Mouse (Mus musculus) urinary bladder, postnatal 25 days (tissue): ENCODE measurements at regions not wholly inside any gene's neighbourhood (a gene's known extent, or its start where the extent isn't known, plus 50 kb on each side); places are given as distances from the start of the nearest gene placed in this dataset.

ENCODE experiments used
- DNase-seq: peaks from one replicate; pipeline ENCODE4 v3.0.0; 2022; ENCODE audit warnings: low spot score

DNA sequence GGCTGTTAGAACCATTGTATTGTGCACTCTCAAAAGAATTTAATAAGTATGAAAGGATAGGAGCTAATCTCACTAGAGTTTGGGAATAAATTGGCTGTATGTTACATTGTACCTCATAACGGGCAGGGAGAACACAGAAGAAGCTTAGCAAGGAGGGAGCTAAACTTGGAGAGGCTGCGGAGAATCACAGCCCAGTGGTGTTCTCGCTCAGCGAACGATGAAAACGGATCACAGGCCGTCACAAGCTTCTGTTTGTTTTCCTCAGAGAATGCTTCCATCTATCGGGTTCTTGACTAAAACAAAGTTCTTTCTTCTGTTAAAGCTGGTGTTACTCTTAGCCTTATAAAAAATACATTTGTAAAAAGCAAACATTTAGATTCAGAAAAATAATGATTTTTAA is 178.2 kb upstream of the Rnd3 start:
- DNase-seq: no peak

GRCm38 (mm10) chr2:51321676-51322075 is 172.8 kb upstream of the Rnd3 start:
- no peak for DNase-seq

DNA sequence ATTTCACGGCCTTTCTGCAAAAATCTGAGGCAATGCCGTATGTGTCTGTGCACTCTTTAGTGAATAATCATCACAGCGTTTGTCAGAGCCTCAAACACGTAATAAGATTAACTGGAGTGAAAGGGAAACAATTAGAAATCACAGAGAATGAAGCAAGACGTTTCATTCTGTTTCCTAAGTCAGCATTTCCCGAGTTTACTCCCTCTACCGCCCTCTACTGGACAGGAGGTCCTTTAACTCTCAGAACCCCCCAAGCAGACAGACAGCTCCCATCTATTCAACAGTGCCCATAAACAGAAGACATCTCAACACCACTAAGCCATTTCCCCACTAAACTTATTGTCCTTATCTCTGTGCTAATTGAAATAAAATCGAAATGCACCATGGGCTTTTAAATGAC is 167.5 kb upstream of the Rnd3 start:
- no peak for DNase-seq

DNA sequence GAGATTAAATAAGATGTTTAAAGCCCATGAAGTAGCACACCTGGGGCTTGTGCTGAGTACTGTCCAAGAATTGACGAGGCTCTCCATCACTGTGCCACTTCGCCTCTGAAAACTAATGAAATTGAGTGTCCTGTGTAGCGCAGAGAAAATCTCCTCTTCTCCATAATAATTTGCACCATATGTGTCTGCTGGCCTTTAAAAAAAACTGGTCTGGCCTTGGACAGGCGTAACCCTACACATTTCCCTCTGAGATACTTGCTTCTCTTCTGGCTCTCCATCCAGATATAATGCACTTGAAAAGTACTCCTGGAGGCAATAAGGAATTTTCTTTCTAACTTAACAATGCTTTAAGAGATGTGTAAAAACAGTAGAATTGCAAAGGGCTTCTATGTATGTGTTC is 164.5 kb upstream of the Rnd3 start:
- DNase-seq: no peak

GRCm38 (mm10) chr2:51306257-51306656 is 157.3 kb upstream of the Rnd3 start:
- DNase-seq: no peak

- peak; percentile 12 for DNase-seq
Observed at GRCm38 (mm10) chr2:51305411-51305810, 156.5 kb upstream of the Rnd3 start.

GRCm38 (mm10) chr2:51304694-51305093 is 155.8 kb upstream of the Rnd3 start:
- no peak for DNase-seq

- no peak for DNase-seq
Observed at GRCm38 (mm10) chr2:51290659-51291260, 141.8 kb upstream of the Rnd3 start.

- DNase-seq: no peak
Observed at GRCm38 (mm10) chr2:51288678-51289077, 139.8 kb upstream of the Rnd3 start.

- DNase-seq: no peak
Observed at GRCm38 (mm10) chr2:51285632-51286031, 136.7 kb upstream of the Rnd3 start.

- no peak for DNase-seq
Observed at GRCm38 (mm10) chr2:51284781-51285225, 135.9 kb upstream of the Rnd3 start.

- DNase-seq: no peak
Observed at GRCm38 (mm10) chr2:51279396-51280045, 130.6 kb upstream of the Rnd3 start.

DNA sequence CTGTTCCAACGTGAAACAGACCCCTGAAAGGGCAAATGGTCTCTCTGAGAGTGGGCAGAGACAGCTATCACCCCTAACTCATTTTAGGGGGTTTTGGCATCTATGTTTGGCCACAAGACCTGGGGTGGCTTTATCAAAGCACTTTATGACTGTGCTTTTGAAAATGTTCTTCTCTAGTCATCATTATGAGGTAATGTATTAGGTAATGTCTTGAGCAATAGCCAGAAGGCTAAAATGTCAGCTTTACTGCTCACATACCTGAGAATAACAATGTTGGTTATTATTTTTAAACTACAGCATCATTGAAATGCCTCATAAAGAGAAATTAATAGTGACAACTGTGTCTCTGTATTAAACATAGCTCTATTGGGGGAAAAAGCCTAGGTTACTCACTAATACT is 129.9 kb upstream of the Rnd3 start:
- DNase-seq: no peak

DNA sequence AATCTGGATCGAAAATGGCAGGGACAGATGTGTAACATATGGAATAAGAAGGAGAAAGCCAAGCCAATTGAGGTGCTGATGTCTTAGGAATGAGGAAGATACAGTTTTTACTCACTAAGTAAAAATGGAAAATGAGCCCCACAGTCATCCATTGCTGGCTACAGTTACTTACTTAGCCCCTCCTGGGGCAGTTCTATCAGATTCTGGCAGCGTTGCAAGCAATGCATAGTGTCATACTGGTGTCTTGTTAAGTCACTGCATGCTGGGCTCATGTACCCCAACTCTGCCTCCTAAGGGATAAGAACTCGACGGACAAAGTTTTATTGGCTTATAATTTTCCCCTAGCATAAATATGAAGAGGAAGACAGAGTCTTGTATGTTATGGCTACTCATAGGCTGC is 129.4 kb upstream of the Rnd3 start:
- no peak for DNase-seq

GRCm38 (mm10) chr2:51276591-51276990 is 127.7 kb upstream of the Rnd3 start:
- no peak for DNase-seq

- no peak for DNase-seq
Observed at GRCm38 (mm10) chr2:51273300-51273699, 124.4 kb upstream of the Rnd3 start.

DNA sequence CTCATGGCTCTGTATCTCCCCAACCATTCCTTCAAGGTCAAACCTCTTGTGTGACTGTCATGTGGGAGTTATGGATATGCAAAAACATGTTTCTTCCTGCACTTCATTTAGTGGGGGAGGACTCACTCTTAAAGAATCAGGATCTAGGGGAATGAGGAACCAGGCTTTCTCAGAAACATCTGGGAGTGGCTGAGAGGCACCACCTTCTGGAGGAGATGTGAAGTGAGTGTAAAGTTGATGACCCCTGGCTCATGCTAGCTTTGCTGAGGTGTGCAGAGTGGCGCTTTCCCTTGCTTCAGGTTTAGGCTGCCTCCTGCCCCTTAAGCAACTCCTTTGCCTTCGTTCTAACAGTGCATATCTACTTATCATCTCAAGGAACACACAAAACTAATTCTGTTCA is 119.6 kb upstream of the Rnd3 start:
- no peak for DNase-seq

- DNase-seq: no peak
Observed at GRCm38 (mm10) chr2:51267662-51268061, 118.8 kb upstream of the Rnd3 start.

- DNase-seq: no peak
Observed at GRCm38 (mm10) chr2:51262506-51262905, 113.6 kb upstream of the Rnd3 start.

GRCm38 (mm10) chr2:51250798-51251197 is 101.9 kb upstream of the Rnd3 start:
- DNase-seq: no peak

- no peak for DNase-seq
Observed at GRCm38 (mm10) chr2:51241573-51241972, 92.7 kb upstream of the Rnd3 start.

DNA sequence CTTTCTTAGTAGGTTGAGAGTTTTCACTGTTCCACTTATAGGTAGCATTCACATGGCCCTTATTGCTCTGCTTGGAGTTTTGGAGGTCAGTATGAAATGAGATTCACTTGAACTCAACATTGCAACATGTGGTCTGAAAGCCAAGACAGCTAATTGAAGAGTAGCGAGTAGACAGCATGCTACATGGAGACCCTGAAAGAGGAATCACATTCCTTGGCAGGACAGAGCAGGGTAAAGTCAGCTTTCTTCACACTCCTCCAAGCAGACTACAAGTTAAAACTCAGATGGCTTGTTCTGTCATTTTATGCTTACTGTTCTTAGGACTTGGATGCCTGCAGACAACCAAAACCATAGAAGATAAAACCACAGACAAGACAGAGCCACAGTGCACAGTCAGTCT is 91.1 kb upstream of the Rnd3 start:
- DNase-seq: no peak

- DNase-seq: no peak
Observed at GRCm38 (mm10) chr2:51238992-51239391, 90.1 kb upstream of the Rnd3 start.
